Mouse (Mus musculus) layer of hippocampus, adult 11-12 months (tissue): ENCODE results near the gene Hpn.

ENCODE experiments used
- DNase-seq: peaks from one replicate; pipeline ENCODE4 v3.0.0; 2022; ENCODE audit warnings: low spot score

Gene Hpn

GRCm38 (mm10) chr7:31054661-31055320, 60.3 kb downstream of the Hpn start:
- DNase-seq = no peak

- no peak for DNase-seq
Measured at GRCm38 (mm10) chr7:31053882-31054447, 61.1 kb downstream of the Hpn start.

GRCm38 (mm10) chr7:31052636-31053434, 62.3 kb downstream of the Hpn start:
- DNase-seq = peak; percentile 59

GRCm38 (mm10) chr7:31052251-31052635, 62.8 kb downstream of the Hpn start:
- DNase-seq = no peak

GRCm38 (mm10) chr7:31051321-31052021, 63.6 kb downstream of the Hpn start, which contains the start of gene Fxyd7:
Fxyd7 (minus strand) TSS chr7:31051467.
- no peak for DNase-seq

GRCm38 (mm10) chr7:31050921-31051320, 64.2 kb downstream of the Hpn start:
- peak; percentile 57 for DNase-seq

- no peak for DNase-seq
Measured at GRCm38 (mm10) chr7:31050487-31050886, 64.6 kb downstream of the Hpn start.

GRCm38 (mm10) chr7:31049846-31050281, 65.2 kb downstream of the Hpn start:
- no peak for DNase-seq

GRCm38 (mm10) chr7:31049135-31049845, 65.8 kb downstream of the Hpn start:
- no peak for DNase-seq
